Mouse (Mus musculus): ENCODE data around the gene Ube2g1. TPM values are rescaled to one million over a fixed set of nuclear protein-coding genes. Genes with fewer than 3 reads are reported as not detected.

The Ube2g1 gene
- polyA plus RNA-seq, 1 experiment from 2014 or later = 67.9 TPM

- no peaks in the 10 kb centered on the region for H3K9me3 ChIP-seq
- H3K4me1 ChIP-seq = no peaks in the 10 kb centered on the region
- no peaks in the 10 kb centered on the region for H3K36me3 ChIP-seq
- no peaks in the 10 kb centered on the region for H3K27me3 ChIP-seq
- no peak overlapping the region for H3K4me2 ChIP-seq
- WGBS = 48% methylated on average over 6 of the region's 6 CpGs
- no peak for ATAC-seq (ENCODE audit: borderline replicate concordance, extremely low read depth, low FRiP score, low TSS enrichment)
- no peak overlapping the region for H3K9ac ChIP-seq
- H3K27ac ChIP-seq = no peak overlapping the region
- H3K4me3 ChIP-seq = no peak overlapping the region
Measured at GRCm38 (mm10) chr11:72671294-72671988, 64.4 kb downstream of the Ube2g1 start.

GRCm38 (mm10) chr11:72672438-72672837, 65.4 kb downstream of the Ube2g1 start:
- H3K9me3 ChIP-seq = no peaks in the 10 kb centered on the region
- H3K36me3 ChIP-seq = no peaks in the 10 kb centered on the region
- no peak overlapping the region for H3K4me2 ChIP-seq
- H3K4me1 ChIP-seq = no peaks in the 10 kb centered on the region
- no peak for ATAC-seq (ENCODE audit: borderline replicate concordance, extremely low read depth, low FRiP score, low TSS enrichment)
- H3K27ac ChIP-seq = no peak overlapping the region
- 91% methylated on average over 1 of the region's 1 CpGs for WGBS
- H3K27me3 ChIP-seq = no peaks in the 10 kb centered on the region
- H3K4me3 ChIP-seq = no peak overlapping the region
- no peak overlapping the region for H3K9ac ChIP-seq

DNA sequence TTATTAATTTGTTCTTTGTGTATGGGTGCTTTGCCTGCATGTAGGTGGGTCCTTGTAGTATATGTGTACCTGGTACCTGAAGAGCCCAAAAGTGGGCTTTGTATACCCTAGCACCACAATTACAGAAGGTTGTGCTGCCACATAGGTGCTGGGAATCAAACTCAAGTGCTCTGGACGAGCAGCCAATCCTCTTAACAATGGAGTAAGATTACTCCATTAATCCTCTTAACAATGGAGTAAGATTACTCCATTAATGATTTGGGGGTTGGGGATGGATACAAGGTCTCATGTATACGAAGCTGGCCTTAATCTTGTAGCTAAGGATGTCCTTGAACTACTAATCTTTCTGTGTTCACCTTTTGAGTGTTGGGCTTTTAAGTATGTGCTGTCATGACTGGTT, 68.2 kb downstream of the Ube2g1 start:
- Histone ChIP-seq H3K36me3 (peaks cover 2% of the 10 kb centered on the region; the same call in 1 of the 2 replicates), H3K27me3 (no peaks in the 10 kb centered on the region), H3K27ac (no peak overlapping the region), H3K9ac (no peak overlapping the region), H3K4me3 (no peak overlapping the region), H3K4me2 (no peak overlapping the region), H3K9me3 (no peaks in the 10 kb centered on the region), H3K4me1 (no peaks in the 10 kb centered on the region)
- ATAC-seq (ENCODE audit: borderline replicate concordance, extremely low read depth, low FRiP score, low TSS enrichment) = no peak
- WGBS = 70% methylated on average over 2 of the region's 2 CpGs

DNA sequence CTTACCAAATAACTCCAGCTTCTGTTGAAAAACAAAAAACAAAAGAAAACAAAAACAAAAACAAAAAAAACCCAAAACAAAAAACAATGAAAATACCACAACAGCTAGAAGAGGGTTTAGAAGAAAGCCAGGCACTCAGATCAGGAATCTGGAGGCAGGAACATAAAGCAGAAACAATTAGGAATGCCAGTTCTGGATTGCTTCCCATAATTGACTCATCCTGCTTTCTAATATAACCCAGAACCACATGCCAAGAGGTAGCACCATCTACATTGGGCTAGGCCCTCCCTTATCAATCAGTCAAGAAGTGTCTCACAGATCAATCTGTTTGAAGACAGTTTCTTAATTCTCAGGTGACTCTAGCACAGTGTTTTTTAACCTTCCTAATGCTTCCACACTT, 73.6 kb downstream of the Ube2g1 start:
- Histone ChIP-seq H3K4me2 (no peak overlapping the region), H3K27ac (no peak overlapping the region), H3K9me3 (no peaks in the 10 kb centered on the region), H3K36me3 (peaks cover 17% of the 10 kb centered on the region), H3K27me3 (no peaks in the 10 kb centered on the region), H3K4me1 (no peaks in the 10 kb centered on the region), H3K4me3 (no peak overlapping the region), H3K9ac (no peak overlapping the region)
- no peak for ATAC-seq (ENCODE audit: borderline replicate concordance, extremely low read depth, low FRiP score, low TSS enrichment)

DNA sequence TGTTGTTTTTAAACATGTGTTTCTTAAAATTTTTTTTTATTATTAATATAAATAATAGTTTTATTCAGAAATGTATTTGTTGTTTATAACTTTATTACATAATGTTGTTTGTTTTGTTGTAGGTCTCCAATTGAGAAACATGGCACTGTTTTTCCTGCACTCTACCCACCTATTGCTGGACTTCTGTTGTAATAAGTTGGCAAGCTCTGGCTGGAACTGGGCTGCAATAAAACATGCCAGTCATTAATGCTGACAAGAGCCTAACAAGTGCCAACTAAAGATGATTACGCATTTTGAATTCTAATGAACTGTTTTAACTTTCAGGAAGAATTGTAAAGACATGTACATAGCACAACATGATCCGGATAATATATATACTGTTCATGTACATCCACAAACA, 76.3 kb downstream of the Ube2g1 start:
- Histone ChIP-seq H3K4me1 (0 out of 2 replicates have a peak, but pooled peaks cover 8% of the 10 kb centered on the region), H3K36me3 (peaks cover 17% of the 10 kb centered on the region), H3K27ac (no peak overlapping the region), H3K9me3 (no peaks in the 10 kb centered on the region), H3K27me3 (no peaks in the 10 kb centered on the region), H3K4me2 (no peak overlapping the region), H3K9ac (no peak overlapping the region), H3K4me3 (no peak overlapping the region)
- 97% methylated on average over 2 of the region's 2 CpGs for WGBS
- ATAC-seq (ENCODE audit: borderline replicate concordance, extremely low read depth, low FRiP score, low TSS enrichment) = no peak

DNA sequence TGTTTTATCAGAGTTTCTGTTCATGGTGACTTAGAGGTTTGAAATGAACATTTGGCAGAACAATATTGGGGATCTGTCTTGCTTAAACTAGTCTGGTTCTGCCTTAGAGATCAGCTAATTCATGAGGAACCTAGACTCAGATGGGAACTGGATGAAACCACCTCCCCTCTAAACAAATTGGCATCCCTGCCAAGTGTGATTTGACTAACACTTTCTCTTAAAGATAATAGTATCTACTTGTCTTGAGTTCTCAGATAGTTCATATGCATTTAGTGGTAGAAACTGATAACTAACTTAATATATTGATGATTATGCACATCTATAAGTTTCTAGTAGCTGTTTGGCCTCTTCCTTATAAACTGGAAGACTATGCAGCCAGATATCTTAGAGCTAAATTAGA, 79.6 kb downstream of the Ube2g1 start:
- no peaks in the 10 kb centered on the region for H3K27me3 ChIP-seq
- H3K4me2 ChIP-seq = no peak overlapping the region
- H3K9ac ChIP-seq = no peak overlapping the region
- H3K4me3 ChIP-seq = no peak overlapping the region
- H3K9me3 ChIP-seq = no peaks in the 10 kb centered on the region
- H3K27ac ChIP-seq = no peak overlapping the region
- H3K4me1 ChIP-seq = peaks cover 25% of the 10 kb centered on the region
- H3K36me3 ChIP-seq = peaks cover 2% of the 10 kb centered on the region; the same call in 1 of the 2 replicates
- ATAC-seq (ENCODE audit: borderline replicate concordance, extremely low read depth, low FRiP score, low TSS enrichment) = no peak

GRCm38 (mm10) chr11:72688242-72688641, 81.2 kb downstream of the Ube2g1 start:
- Histone ChIP-seq H3K36me3 (no peaks in the 10 kb centered on the region; the same call in 1 of the 2 replicates), H3K27ac (no peak overlapping the region), H3K4me2 (no peak overlapping the region; the same call in 1 of the 2 replicates), H3K4me1 (peaks cover 29% of the 10 kb centered on the region), H3K27me3 (no peaks in the 10 kb centered on the region), H3K9ac (no peak overlapping the region), H3K4me3 (no peak overlapping the region), H3K9me3 (no peaks in the 10 kb centered on the region)
- 10% methylated on average over 5 of the region's 5 CpGs for WGBS
- ATAC-seq (ENCODE audit: borderline replicate concordance, extremely low read depth, low FRiP score, low TSS enrichment) = no peak

DNA sequence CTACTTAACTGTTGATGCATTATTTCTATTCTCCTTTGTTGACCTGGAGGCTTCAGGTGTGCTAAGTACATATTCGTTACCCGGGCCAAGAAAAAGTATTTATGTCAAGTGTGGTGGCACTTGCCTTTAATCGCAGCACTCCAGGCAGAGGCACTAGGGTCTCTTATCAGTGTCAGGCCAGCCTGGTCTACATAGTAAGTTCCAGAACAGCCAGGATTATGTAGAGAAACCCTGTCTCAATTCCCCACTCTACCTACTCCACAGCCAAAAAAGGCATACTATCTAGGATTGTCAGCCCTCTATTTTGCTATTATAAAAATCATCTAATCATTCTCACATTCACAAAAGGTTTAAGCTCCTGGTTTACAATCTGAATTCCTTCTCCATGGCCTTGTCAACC, 82.0 kb downstream of the Ube2g1 start:
- peaks cover 29% of the 10 kb centered on the region for H3K4me1 ChIP-seq
- H3K4me3 ChIP-seq = peak overlapping the region; percentile 61
- 0 out of 2 replicates have a peak, but pooled peaks have one; percentile 28 for ATAC-seq (ENCODE audit: borderline replicate concordance, extremely low read depth, low FRiP score, low TSS enrichment)
- H3K9ac ChIP-seq = peak overlapping the region; percentile 35
- WGBS = 47% methylated on average over 3 of the region's 3 CpGs
- no peaks in the 10 kb centered on the region; the same call in 1 of the 2 replicates for H3K36me3 ChIP-seq
- H3K27me3 ChIP-seq = no peaks in the 10 kb centered on the region
- peak overlapping the region; percentile 70 for H3K4me2 ChIP-seq
- no peaks in the 10 kb centered on the region for H3K9me3 ChIP-seq
- H3K27ac ChIP-seq = peak overlapping the region; percentile 70; the same call in 1 of the 2 replicates

DNA sequence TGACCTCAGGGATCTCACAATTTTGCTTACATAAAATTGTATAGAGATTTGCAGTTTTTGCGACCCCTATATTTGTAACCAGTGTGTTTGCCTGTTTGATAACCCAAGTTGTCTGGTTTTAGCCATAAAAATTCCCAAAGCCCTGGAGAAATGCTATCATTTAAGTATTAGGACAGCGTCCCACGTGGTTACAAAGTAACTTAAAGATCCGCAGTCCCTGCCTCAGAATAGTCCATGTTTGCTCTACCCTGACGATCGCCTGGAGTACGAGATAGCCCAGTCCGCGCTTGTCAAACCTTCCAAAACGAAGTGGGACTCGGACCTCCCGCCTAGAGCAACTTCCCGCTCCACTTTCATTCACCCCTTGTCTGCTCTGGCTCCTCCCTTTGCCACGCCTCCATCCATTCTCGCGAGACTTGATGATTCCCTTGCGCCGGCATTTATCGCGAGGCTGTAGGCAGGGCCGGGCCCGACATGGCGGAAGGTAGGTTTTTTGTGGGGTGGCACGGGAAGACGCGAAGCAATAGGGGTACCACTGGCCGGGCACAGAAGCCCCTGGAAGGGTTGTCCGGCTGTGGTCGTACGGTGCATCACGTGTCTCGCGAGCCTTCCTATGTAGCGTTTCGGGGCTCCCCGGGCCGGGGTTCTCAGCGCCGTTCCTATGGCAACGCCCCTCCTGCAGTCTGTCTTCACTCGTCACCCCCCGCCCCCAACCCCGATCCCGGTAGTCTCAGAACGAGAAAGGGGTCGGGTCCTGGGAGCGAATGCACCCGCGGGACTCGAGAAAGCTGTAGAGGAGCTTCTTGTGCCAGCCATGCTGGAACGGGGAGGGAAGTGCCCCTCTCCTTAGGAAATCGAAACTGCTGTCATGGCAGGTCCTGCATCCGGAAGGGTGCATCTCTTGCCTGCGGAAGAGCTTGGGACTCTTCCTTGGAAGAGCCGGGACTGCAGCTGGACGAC, 82.7 kb downstream of the Ube2g1 start, which contains the start of gene Ankfy1:
Gene Ankfy1, plus strand, starts transcription at position 456 of the 960 bp plus-strand sequence.
- H3K4me3 ChIP-seq = peak within 1 kb of the TSS; percentile 61
- no peaks in the 10 kb centered on the region for H3K9me3 ChIP-seq
- H3K9ac ChIP-seq = peak within 1 kb of the TSS; percentile 65
- no peaks in the 10 kb centered on the region for H3K36me3 ChIP-seq
- WGBS = under 1% methylated on average over 56 of the region's 56 CpGs
- peaks cover 29% of the 10 kb centered on the region for H3K4me1 ChIP-seq
- H3K27ac ChIP-seq = peak within 1 kb of the TSS; percentile 70
- H3K4me2 ChIP-seq = peak within 1 kb of the TSS; percentile 70
- no peaks in the 10 kb centered on the region for H3K27me3 ChIP-seq
- ATAC-seq (ENCODE audit: borderline replicate concordance, extremely low read depth, low FRiP score, low TSS enrichment) = peak; percentile 97

GRCm38 (mm10) chr11:72692353-72692752, 85.3 kb downstream of the Ube2g1 start:
- WGBS = 89% methylated on average over 4 of the region's 4 CpGs
- Histone ChIP-seq H3K4me1 (peaks cover 29% of the 10 kb centered on the region), H3K9ac (no peak overlapping the region), H3K27me3 (no peaks in the 10 kb centered on the region), H3K4me3 (no peak overlapping the region), H3K36me3 (peaks cover 1% of the 10 kb centered on the region; the same call in 1 of the 2 replicates), H3K9me3 (0 out of 2 replicates have a peak, but pooled peaks cover under 1% of the 10 kb centered on the region), H3K4me2 (no peak overlapping the region), H3K27ac (no peak overlapping the region)
- no peak for ATAC-seq (ENCODE audit: borderline replicate concordance, extremely low read depth, low FRiP score, low TSS enrichment)

- no peak overlapping the region for H3K9ac ChIP-seq
- H3K4me1 ChIP-seq = peaks cover 16% of the 10 kb centered on the region
- peaks cover 5% of the 10 kb centered on the region; the same call in 1 of the 2 replicates for H3K36me3 ChIP-seq
- no peak overlapping the region for H3K4me2 ChIP-seq
- H3K27ac ChIP-seq = no peak overlapping the region
- H3K27me3 ChIP-seq = no peaks in the 10 kb centered on the region
- WGBS = 83% methylated on average over 3 of the region's 3 CpGs
- no peak overlapping the region for H3K4me3 ChIP-seq
- 0 out of 2 replicates have a peak, but pooled peaks cover 4% of the 10 kb centered on the region for H3K9me3 ChIP-seq
- ATAC-seq (ENCODE audit: borderline replicate concordance, extremely low read depth, low FRiP score, low TSS enrichment) = no peak
Measured at GRCm38 (mm10) chr11:72695025-72695424, 87.9 kb downstream of the Ube2g1 start.

Data from lung, embryonic 15.5 days (tissue).